Mouse (Mus musculus) adrenal gland, postnatal 25 days (tissue): ENCODE measurements around the gene Prkcg. TPM values are rescaled to one million over a fixed set of nuclear protein-coding genes. Genes with fewer than 3 reads are reported as not detected.

Experiments
- DNase-seq: peaks from one replicate; pipeline ENCODE4 v3.0.0; 2021; ENCODE audit warnings: mixed read lengths
- total RNA-seq: library from RNA; stranded (reverse); gene quantifications from 2 replicates; pipeline ENCODE4 v1.2.3, GENCODE M21; 2021

Gene Prkcg
- total RNA-seq, 1 experiment from 2014 or later: 1.2 TPM

GRCm38 (mm10) chr7:3366705-3367516 lies 77.9 kb downstream of the Prkcg start:
- DNase-seq: no peak

GRCm38 (mm10) chr7:3367569-3367968 lies 78.6 kb downstream of the Prkcg start:
- DNase-seq: no peak

- DNase-seq: no peak
Measured at GRCm38 (mm10) chr7:3368311-3368710, 79.3 kb downstream of the Prkcg start.

GRCm38 (mm10) chr7:3369189-3369588 lies 80.2 kb downstream of the Prkcg start:
- no peak for DNase-seq

GRCm38 (mm10) chr7:3370407-3370806 lies 81.4 kb downstream of the Prkcg start:
- DNase-seq: no peak

- no peak for DNase-seq
Measured at GRCm38 (mm10) chr7:3372376-3372775, 83.4 kb downstream of the Prkcg start.

GRCm38 (mm10) chr7:3373754-3374153 lies 84.8 kb downstream of the Prkcg start:
- DNase-seq: no peak

- peak; percentile 80 for DNase-seq
Measured at GRCm38 (mm10) chr7:3376831-3377230, 87.9 kb downstream of the Prkcg start.

Other genes with a start within 250 kb of the Prkcg start
- not detected in 2 replicates for gene AU018091, start 120.0 kb upstream of the Prkcg start, total RNA-seq
- not detected in 2 replicates for gene Nlrp12, start 39.4 kb upstream of the Prkcg start, total RNA-seq
- 64.5 and 71.5 TPM in 2 replicates for gene Myadm, start 99 bp upstream of the Prkcg start, total RNA-seq
- 6.6 and 10.1 TPM in 2 replicates for gene Cacng7, start 43.8 kb downstream of the Prkcg start, total RNA-seq
- 2.5 and 5.1 TPM in 2 replicates for gene Cacng8, start 101.5 kb downstream of the Prkcg start, total RNA-seq
- gene Cacng6, start 135.0 kb downstream of the Prkcg start, total RNA-seq: not detected in 2 replicates
- 1.0 and 1.2 TPM in 2 replicates for gene Tarm1, start 213.4 kb downstream of the Prkcg start, total RNA-seq